Mouse (Mus musculus) left cerebral cortex, adult 2 months (tissue): ENCODE data around the gene Syne1. TPM values are rescaled to one million over a fixed set of nuclear protein-coding genes. Genes with fewer than 3 reads are reported as not detected.

Source experiments
- DNase-seq, 2 experiments: peaks; one replicate each; pipeline ENCODE4 v3.0.0; 2021 to 2022; ENCODE audit warnings: low spot score in 2 of 2, mixed read lengths in 1 of 2; ENCODE audit errors: extremely low spot score in 1 of 2
- H3K27ac ChIP-seq: fragments of 200-600 bp; 2 replicates; pipeline ENCODE4 v1.8.1; 2022
- H3K4me3 ChIP-seq: fragments of 200-600 bp; 2 replicates; pipeline ENCODE4 v1.8.1; 2022
- CTCF ChIP-seq: fragments of 200-600 bp; IDR thresholded peaks from 2 replicates; pipeline ENCODE4 v1.8.1; 2022; ENCODE audit warnings: antibody characterized with exemption, mild to moderate bottlenecking, moderate library complexity
- intact Hi-C: fragments of 180-260 bp; cut with DNase I; formaldehyde crosslinking; loops from one replicate; pipeline ENCODE4 v1.15.1; 2025
- total RNA-seq, 2 experiments: library from RNA; stranded (reverse); gene quantifications; 2 replicates each; pipeline ENCODE4 v1.2.3; 2021

Gene Syne1
- total RNA-seq, 2 experiments from 2014 or later = 430 to 445 TPM

GRCm38 (mm10) chr10:5025906-5026305 is 525.4 kb downstream of the Syne1 start:
- no peak for DNase-seq
- intact Hi-C loops = no loop called here
- no peak for TF ChIP-seq CTCF
- Histone ChIP-seq H3K27ac (no peak overlapping the region), H3K4me3 (no peak overlapping the region)

GRCm38 (mm10) chr10:5017148-5017547 is 534.1 kb downstream of the Syne1 start:
- H3K27ac ChIP-seq = no peak overlapping the region
- no peak for DNase-seq
- no peak for TF ChIP-seq CTCF
- H3K4me3 ChIP-seq = no peak overlapping the region
- intact Hi-C loops = loop anchor here (5.0 kb wide), 1 partner anchor 165 kb away; no protein-coding TSS in a partner anchor

GRCm38 (mm10) chr10:5014976-5015375 is 536.3 kb downstream of the Syne1 start:
- no peak overlapping the region for H3K27ac ChIP-seq
- no peak for DNase-seq

GRCm38 (mm10) chr10:5012004-5012403 is 539.3 kb downstream of the Syne1 start:
- DNase-seq = no peak
- intact Hi-C loops = no loop called here
- TF ChIP-seq CTCF = no peak
- Histone ChIP-seq H3K4me3 (no peak overlapping the region), H3K27ac (no peak overlapping the region)

More at GRCm38 (mm10) chr10:5014976-5015375, 536.3 kb downstream of the Syne1 start:
- no peak overlapping the region for H3K4me3 ChIP-seq
- intact Hi-C loops = loop anchor here (5.0 kb wide), 1 partner anchor 163 kb away; no protein-coding TSS in a partner anchor
- no peak for TF ChIP-seq CTCF

- no peak for DNase-seq
- TF ChIP-seq CTCF = no peak
- no peak overlapping the region for H3K27ac ChIP-seq
- intact Hi-C loops = no loop called here
- no peak overlapping the region for H3K4me3 ChIP-seq
Measured at GRCm38 (mm10) chr10:5008795-5009366, 542.4 kb downstream of the Syne1 start.

- TF ChIP-seq CTCF = no peak
- no peak overlapping the region for H3K27ac ChIP-seq
- no peak overlapping the region for H3K4me3 ChIP-seq
- no peak for DNase-seq
- intact Hi-C loops = no loop called here
Measured at GRCm38 (mm10) chr10:4996592-4996991, 554.7 kb downstream of the Syne1 start.

GRCm38 (mm10) chr10:4993802-4994201 is 557.5 kb downstream of the Syne1 start:
- H3K4me3 ChIP-seq = no peak overlapping the region
- intact Hi-C loops = no loop called here
- TF ChIP-seq CTCF = no peak
- H3K27ac ChIP-seq = no peak overlapping the region
- no peak for DNase-seq

GRCm38 (mm10) chr10:4983919-4984318 is 567.4 kb downstream of the Syne1 start:
- no peak for DNase-seq
- Histone ChIP-seq H3K4me3 (no peak overlapping the region), H3K27ac (no peak overlapping the region)
- no peak for TF ChIP-seq CTCF
- intact Hi-C loops = no loop called here

GRCm38 (mm10) chr10:4977374-4977773 is 573.9 kb downstream of the Syne1 start:
- no peak overlapping the region for H3K27ac ChIP-seq
- intact Hi-C loops = no loop called here
- DNase-seq = no peak
- TF ChIP-seq CTCF = no peak
- H3K4me3 ChIP-seq = no peak overlapping the region

- Histone ChIP-seq H3K27ac (no peak overlapping the region), H3K4me3 (no peak overlapping the region)
- TF ChIP-seq CTCF = no peak
- intact Hi-C loops = no loop called here
- DNase-seq = no peak
Measured at GRCm38 (mm10) chr10:4976557-4976956, 574.7 kb downstream of the Syne1 start.

- no peak overlapping the region for H3K4me3 ChIP-seq
- DNase-seq = no peak
- H3K27ac ChIP-seq = no peak overlapping the region
- no peak for TF ChIP-seq CTCF
- intact Hi-C loops = no loop called here
Measured at GRCm38 (mm10) chr10:4974246-4974645, 577.0 kb downstream of the Syne1 start.

- DNase-seq = no peak
- Histone ChIP-seq H3K4me3 (no peak overlapping the region), H3K27ac (no peak overlapping the region)
- intact Hi-C loops = no loop called here
- TF ChIP-seq CTCF = no peak
Measured at GRCm38 (mm10) chr10:4972026-4972425, 579.3 kb downstream of the Syne1 start.

GRCm38 (mm10) chr10:4971586-4971985 is 579.7 kb downstream of the Syne1 start:
- Histone ChIP-seq H3K27ac (no peak overlapping the region), H3K4me3 (no peak overlapping the region)
- intact Hi-C loops = no loop called here
- DNase-seq = no peak
- TF ChIP-seq CTCF = no peak

- Histone ChIP-seq H3K27ac (no peak overlapping the region), H3K4me3 (no peak overlapping the region)
- no peak for TF ChIP-seq CTCF
- DNase-seq = no peak
- intact Hi-C loops = no loop called here
Measured at GRCm38 (mm10) chr10:4971156-4971555, 580.1 kb downstream of the Syne1 start.

Other genes starting within 250 kb of the Syne1 start
- gene Myct1, start 42.3 kb upstream of the Syne1 start, total RNA-seq = under 1 TPM; 0.12 to 0.38 TPM
- 10 to 100 TPM; 57.6 to 69.4 TPM for gene Vip, start 87.7 kb upstream of the Syne1 start, total RNA-seq